Mouse (Mus musculus) induced T-regulatory cell, adult 2 months (primary cell): Measurements from ENCODE around the gene Svep1.

ENCODE experiments used
- DNase-seq: peaks from one replicate; pipeline ENCODE4 v3.0.0-alpha.2; 2012; ENCODE audit warnings: low read depth

The Svep1 gene

DNA sequence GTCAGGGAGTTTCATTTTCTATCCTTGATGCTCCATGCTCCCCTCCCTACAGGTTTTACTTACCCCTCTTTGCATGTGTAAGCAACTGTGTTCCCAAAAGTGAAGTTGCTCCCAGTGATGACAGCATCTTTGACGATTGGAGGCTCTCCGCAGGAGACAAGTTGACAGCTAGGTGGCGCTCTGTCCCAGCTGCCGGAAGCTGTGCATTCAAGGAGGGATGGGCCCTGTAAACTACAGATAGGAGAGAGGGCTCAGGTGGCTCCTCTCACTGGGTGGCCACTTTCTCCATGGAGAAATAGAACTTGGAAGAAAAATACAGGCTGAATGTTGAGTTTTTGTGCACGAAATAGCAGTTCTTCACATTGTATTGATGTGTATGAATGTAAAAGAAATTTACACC lies 124.1 kb downstream of the Svep1 start:
- DNase-seq = peak; percentile 65

DNA sequence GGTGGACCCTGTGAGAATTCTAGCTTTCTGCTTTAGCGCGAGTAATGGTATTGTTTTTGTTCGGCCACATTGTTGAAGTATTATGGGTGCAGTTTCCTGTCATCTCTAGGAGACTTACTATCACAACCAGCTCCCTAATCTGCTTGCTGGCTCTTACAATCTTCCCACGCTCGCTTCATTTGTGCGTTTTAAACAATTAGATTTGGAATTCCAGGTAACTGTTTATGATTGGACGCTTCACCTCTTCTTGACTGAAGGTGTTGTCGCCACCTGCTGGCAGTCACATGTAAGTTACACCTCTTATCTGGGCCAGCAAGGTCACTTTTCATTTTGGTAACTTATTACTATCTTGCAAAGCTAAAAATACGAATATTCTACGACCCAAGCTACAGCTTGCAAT lies 127.0 kb downstream of the Svep1 start:
- peak; percentile 71 for DNase-seq

DNA sequence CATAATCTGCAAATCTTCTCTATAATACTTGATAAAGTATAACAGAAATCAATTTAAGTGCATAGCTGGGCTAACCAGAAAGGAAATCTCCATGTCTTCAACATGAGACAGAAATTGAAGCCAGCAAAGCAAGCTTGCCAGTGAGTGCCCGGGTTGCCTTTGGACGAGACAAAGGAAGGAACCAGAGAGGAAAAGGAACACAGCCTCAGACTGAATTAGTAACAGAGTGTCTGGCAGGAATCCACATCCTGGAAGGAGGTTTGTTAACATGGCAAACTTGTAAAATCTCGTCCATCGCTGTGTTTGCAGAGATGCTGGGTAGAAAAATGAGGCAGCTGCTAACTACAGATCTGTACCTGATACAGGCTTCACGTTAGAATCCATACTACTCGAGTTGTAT lies 128.7 kb downstream of the Svep1 start:
- DNase-seq = no peak

DNA sequence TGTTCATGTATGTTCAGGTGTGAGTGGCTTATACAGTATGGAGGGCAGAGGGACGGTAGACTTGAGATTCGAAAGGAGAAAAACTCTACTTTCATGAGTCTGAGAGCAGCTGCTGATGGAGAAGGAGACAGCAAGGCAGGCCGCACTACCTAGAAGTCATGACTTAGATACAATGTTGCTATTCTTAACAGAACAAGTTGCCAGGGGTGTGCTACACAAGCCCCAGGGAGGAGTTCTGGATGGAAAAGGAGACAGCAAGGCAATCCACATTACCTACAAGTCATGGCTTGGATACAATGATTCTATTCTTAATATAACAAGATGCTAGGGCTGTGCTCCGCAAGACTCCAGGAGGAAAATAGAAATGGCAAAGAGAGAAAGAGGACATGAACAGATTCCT lies 129.1 kb downstream of the Svep1 start:
- no peak for DNase-seq

DNA sequence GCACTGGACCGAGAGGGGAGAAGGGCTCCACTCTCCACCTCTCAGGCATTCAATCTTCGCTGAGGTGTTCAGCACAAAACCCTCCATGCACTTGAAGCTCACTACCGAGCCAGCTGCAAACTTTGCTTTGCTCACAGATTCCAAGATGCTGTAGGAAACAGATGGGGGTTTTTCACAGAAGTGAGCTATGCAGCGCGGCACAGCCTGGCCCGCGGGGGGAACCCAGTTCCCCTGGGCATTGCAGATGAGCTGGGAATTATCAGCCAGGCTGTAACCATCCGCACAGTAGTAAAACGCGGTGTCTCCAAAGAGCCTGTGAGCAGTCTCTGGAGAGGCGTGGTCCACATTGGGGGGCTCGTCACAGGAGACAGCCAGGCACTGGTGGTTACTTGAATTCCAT lies 133.8 kb downstream of the Svep1 start:
- no peak for DNase-seq

DNA sequence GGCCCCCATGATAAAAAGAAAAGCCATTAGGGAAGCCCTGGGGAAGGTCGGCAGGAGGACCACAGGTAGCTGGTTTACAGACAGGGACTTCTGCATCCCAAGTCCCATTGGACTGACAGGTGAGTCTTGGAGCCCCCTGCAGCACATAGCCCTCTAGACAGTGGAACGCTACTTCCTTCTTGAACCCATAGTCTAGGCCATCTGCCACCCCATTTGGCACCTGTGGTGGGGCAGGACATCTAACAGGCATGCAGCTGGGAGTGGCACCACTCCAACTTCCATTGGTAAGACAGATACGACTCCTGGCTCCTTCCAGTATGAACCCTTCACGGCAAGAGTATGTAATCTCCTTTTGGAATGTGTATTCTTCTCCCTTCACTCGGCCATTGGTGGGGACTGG lies 137.8 kb downstream of the Svep1 start:
- no peak for DNase-seq

DNA sequence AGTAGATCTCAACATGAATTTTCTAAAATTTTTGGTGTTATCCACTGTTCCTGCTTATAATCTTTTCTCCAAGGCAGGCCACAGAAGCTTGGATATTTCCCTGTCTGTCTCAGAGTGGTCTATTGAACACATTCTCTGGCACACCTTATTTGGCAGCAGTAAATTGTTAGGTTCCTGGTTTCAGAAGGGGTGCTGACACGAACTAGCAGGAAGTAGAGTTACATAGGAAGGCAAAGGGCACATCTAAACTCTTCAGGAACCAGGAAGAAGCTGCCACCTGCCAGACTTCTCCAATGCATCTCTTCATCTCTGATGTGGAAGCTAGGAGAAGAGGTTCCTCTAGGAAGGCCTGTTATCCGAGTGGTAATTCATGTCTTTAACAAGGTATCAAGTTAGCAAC lies 141.9 kb downstream of the Svep1 start:
- no peak for DNase-seq

DNA sequence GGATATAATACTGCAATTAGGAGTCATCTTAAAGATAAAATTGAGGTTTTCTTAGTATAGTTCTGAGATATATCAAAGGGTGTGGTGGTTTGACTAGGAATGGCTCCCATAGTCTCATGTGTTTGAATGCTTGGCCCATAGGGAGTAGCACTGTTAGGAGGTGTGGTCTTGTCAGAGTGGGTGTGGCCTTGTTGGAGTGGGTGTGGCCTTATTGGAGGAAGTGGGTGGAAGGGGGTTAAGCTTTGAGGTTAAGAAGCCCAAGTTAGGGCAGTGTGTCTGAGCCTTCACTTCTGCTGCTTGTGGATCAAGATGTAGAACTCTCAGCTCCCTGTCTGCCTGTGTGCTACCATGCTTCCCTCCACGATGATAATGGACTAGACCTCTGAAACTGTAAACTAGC lies 143.7 kb downstream of the Svep1 start:
- no peak for DNase-seq

DNA sequence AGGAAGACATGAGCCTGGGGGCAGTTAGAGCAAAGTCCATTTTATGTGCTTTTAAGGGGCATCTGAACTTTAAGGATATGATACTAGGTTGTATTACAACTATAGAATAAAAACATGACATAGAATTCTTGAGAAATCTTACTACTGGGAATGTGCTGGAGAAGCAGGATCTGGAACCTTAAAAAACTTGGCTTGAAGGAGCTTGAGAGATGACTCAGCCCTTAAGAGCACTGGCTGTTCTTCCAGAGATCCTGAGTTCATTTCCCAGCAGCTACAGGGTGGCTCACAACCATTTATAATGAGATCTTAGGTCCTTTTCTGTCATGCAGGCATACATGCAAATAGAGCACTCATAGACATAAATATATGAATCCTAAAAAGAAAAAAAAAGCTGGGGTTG lies 151.0 kb downstream of the Svep1 start:
- no peak for DNase-seq

DNA sequence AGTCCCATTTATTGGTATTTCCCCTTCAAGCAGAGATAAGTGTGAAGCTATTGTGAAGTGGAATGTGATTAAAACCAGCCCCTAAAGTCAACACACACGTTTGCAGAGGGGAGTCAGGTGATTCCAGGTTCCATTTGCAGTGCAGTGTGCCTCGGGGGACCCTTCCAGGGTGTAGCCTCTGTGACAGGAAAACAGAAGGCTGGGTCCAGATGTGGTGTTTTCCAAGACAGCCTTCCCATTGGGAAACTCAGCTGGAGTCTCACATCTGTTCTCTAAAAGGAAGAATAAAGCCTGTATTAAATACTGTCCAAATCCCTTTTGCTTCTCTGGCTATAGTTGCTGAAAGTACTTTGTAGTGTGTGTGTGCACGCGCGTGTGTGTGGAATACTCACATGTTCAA lies 152.2 kb downstream of the Svep1 start:
- no peak for DNase-seq

DNA sequence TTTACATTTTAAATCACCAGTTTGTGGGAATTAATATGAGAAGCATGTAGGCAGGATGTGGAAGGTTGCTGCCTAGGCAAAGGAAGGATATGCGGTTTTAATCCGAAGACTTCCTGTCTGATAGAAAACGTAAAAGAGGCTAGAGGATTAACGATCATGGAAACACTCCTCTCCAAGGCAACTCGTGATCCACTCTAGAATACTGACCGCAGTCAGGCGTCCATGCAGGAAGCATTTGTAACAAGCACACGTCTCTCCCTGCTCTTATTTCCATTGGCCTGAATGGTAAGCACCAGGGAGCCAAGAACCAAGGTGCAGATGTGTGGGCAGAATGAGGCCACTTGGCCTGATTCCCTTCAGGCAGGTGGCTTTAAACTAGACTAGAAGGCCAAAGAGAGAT lies 155.9 kb downstream of the Svep1 start:
- DNase-seq = peak; percentile 16

DNA sequence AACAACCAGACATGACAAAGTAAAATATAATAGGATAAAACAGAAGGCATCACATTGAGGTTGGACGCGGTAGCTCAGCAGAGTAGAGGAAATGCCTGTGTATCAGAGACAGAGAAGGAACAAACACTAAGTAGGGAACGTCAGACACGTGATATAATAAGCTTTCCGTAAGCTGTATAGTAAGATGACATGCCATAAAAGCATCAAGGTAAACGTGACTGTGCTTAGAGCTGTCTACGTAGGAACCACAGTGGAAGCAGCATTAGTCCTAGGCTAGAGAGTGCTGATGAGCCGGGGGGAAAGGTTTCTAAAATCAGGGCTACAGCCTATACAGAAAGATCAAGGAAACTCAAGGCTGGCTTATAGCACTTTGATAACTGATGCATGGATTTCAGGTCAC lies 156.4 kb downstream of the Svep1 start:
- DNase-seq = no peak

DNA sequence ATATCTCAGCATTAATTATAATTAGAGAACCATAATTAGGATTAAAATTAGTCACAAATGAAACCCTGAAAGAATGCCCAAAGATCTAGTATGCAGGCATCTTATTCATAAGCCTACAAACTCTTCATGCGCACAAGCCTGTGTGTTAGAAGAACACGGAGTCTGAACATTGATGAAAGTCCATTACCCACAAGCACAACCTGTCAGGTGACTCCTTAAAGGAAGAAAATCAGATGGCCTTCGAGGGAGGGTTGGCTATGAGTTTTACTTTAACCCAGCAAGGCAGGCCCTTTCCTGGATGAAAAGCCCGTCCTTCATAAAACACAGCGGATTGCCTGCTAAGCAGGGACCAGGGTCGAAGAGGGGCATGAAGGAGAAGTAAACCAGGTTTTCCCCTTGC lies 161.8 kb downstream of the Svep1 start:
- no peak for DNase-seq

DNA sequence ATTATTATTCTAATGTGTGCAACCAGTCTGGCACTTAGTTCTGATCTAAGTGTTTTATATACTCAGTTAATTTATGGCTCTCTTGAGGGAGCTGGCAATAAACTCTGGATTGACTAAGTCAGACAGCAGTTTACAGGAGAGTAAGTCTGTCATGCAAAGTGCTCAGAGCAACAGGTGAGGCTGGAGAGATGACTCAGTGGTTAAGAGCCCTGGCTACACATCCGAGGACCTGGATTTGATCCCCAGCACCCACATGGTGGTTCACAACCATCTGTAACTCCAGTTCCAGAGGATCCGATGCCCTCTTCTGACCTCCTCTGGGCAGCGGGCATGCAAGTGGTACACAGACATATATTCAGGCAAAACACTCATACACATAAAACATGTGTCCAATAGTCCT lies 162.3 kb downstream of the Svep1 start:
- DNase-seq = no peak

DNA sequence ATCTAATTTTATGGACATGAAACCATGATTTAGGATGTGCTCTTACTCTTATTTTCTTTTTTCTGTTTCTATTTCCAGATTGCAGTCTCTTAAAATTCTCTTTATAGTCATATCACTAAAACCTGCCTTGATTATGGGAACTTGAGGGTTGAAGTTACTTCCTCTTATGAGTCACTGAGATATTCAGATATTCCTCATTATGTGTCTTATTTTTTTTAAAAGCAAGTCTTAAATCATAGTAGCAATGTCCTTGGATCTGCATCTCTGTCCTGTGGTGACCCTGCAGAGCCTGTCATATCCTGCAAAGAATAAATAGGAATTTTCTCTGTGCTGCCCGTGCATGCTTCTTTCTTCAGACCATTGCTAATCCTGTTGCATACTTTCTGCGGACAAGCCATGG lies 166.6 kb downstream of the Svep1 start:
- DNase-seq = no peak

DNA sequence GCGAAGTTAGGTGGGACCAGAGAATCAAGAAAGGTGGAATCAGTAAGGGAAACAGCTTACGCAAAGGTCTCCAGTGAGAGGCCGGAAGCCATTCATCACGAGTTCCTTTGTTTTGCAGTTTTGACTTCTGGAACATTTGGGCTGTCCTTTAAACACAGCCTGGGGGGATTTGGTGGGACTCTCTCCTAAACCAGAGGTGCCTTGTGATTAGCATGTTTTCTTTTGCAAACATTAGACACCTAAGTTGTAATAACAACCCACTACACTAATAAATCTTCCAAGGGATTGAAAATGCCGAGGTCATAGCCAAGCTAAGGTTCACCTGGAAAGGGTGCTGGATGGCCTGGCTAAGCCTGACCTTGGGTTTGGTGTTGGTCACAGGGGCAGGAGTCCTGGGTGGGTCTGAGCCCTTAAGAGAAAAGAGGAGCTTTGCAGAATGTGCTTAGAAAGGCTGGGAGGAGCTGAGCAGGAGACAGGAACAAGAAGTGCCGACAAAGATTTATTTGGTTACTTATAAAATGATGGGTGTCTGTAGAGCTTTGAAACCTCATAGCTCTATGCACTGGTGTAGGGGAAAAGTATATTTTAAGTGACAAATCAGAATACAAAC lies 169.5 kb downstream of the Svep1 start:
- no peak for DNase-seq

DNA sequence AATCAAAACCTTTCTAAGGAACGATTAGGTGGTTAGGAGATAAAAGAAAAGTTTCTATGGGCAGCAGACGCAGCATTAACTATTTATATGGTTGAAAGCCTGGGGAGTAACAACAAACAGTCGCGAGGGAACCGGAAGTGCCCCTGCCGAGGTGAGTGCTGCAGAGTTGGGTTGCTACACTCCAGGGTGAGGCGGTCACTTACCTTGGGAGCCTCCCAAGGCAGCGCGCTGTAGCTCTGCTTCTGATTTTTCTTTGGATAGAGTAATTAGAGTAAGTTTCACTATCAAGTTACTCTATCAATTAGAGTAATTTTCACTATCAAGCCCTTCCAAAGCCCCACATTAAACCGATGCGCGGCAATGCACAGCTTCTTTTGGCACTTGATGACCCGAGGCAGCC lies 172.0 kb downstream of the Svep1 start:
- DNase-seq = no peak

DNA sequence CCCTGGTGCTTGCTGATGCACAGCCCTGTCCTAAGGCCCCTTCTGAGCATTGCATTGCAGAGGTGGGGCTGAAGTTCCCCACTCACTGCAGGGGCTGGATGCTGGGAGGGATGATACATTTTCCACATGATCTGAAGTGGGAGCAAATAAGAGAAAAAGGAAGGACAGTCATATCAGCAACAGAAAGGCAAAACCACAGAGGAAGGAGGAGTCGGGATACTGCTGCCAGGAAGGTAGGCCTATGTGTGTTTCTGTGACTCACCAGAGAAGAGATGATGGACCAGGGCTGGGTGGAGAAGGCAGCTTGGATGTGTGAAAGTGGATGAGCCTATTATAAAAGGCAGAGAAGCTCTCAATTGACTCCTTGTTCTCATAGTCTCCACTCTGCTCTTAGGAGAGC lies 173.9 kb downstream of the Svep1 start:
- no peak for DNase-seq

DNA sequence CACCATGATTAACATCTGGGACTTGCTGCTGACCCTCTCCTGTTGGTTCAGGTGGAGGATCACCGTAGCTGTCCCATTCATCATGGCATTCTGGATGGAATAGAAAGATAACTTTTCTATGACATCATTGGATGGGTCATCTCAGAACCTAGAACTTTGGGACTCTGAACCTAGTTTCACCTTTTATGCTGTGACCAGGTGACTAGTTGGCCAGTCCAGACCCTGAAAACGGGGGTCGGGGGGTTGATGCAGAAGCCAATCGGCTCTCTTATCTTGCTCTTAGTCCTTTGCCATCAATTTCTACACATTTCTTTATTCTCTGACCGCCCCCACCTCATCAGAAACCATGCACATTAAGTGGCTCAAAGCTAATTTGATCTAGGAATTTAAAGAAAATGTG lies 197.6 kb downstream of the Svep1 start, which contains the start of gene Txndc8:
Gene Txndc8, minus strand, starts transcription at position 101 of the 400 bp plus-strand sequence.
- DNase-seq = no peak

DNA sequence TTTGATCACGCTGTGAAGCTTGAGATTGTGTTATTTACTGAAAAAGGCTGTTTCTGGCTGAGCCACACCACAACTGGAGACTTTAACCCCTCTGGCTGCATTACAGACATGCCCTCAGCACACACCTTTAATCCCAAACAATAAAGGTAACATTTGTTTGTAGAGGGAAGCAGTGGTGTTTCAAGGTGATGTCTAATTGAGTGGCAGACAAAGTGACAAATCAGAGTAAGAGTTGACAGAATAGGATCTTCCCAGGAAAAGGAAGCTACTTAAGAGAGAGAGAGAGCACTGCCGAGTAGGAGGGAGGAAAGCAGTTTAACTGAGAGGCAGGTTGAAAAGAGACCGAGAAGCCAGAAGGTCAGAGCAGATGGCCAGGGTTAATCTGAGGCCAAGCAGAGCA lies 203.2 kb downstream of the Svep1 start:
- no peak for DNase-seq
